Mouse (Mus musculus): ENCODE results near the gene Tenm4. TPM values are rescaled to one million over a fixed set of nuclear protein-coding genes. Genes with fewer than 3 reads are reported as not detected.

Tenm4 gene
- polyA plus RNA-seq, 1 experiment from 2014 or later = 4.6 TPM

GRCm38 (mm10) chr7:96480351-96480983 is 309.4 kb downstream of the Tenm4 start:
- no peak overlapping the region for H3K27ac ChIP-seq (ENCODE audit: low read depth, low read length)
- no peak overlapping the region for H3K9ac ChIP-seq (ENCODE audit: low read depth, low read length)
- WGBS = 84% methylated on average over 9 of the region's 9 CpGs
- H3K9me3 ChIP-seq (ENCODE audit: control insufficient read depth) = no peaks in the 10 kb centered on the region
- H3K4me1 ChIP-seq (replicated peaks; ENCODE audit: control insufficient read depth, insufficient read depth, low read length) = no peaks in the 10 kb centered on the region
- H3K27me3 ChIP-seq (replicated peaks; ENCODE audit: control insufficient read depth, insufficient read depth, low read length) = no peaks in the 10 kb centered on the region
- no peak overlapping the region for H3K4me3 ChIP-seq (ENCODE audit: low read depth, low read length)
- TF ChIP-seq CTCF (IDR thresholded peaks at IDR 0.05; ENCODE audit: low read depth) = no peak
- no peak overlapping the region for H3K4me2 ChIP-seq (replicated peaks; ENCODE audit: low read depth)
- no peak for ATAC-seq
- no peaks in the 10 kb centered on the region for H3K36me3 ChIP-seq (ENCODE audit: control insufficient read depth, insufficient read depth)

- no peak for ATAC-seq
- no peak overlapping the region for H3K27ac ChIP-seq (ENCODE audit: low read depth, low read length)
Observed at GRCm38 (mm10) chr7:96482953-96483352, 311.9 kb downstream of the Tenm4 start.

GRCm38 (mm10) chr7:96484006-96484581 is 313.0 kb downstream of the Tenm4 start:
- no peaks in the 10 kb centered on the region for H3K27me3 ChIP-seq (replicated peaks; ENCODE audit: control insufficient read depth, insufficient read depth, low read length)
- no peaks in the 10 kb centered on the region for H3K36me3 ChIP-seq (ENCODE audit: control insufficient read depth, insufficient read depth)
- H3K9me3 ChIP-seq (ENCODE audit: control insufficient read depth) = no peaks in the 10 kb centered on the region
- no peak overlapping the region for H3K4me2 ChIP-seq (replicated peaks; ENCODE audit: low read depth)
- H3K27ac ChIP-seq (ENCODE audit: low read depth, low read length) = no peak overlapping the region
- no peak overlapping the region for H3K4me3 ChIP-seq (ENCODE audit: low read depth, low read length)
- TF ChIP-seq CTCF (IDR thresholded peaks at IDR 0.05; ENCODE audit: low read depth) = no peak
- no peaks in the 10 kb centered on the region for H3K4me1 ChIP-seq (replicated peaks; ENCODE audit: control insufficient read depth, insufficient read depth, low read length)
- 79% methylated on average over 1 of the region's 1 CpGs for WGBS
- no peak for ATAC-seq
- no peak overlapping the region for H3K9ac ChIP-seq (ENCODE audit: low read depth, low read length)

More at GRCm38 (mm10) chr7:96482953-96483352, 311.9 kb downstream of the Tenm4 start:
- TF ChIP-seq CTCF (IDR thresholded peaks at IDR 0.05; ENCODE audit: low read depth) = no peak
- WGBS = 61% methylated on average over 8 of the region's 8 CpGs
- Histone ChIP-seq H3K4me2 (replicated peaks; ENCODE audit: low read depth) (no peak overlapping the region), H3K9me3 (ENCODE audit: control insufficient read depth) (no peaks in the 10 kb centered on the region), H3K4me1 (replicated peaks; ENCODE audit: control insufficient read depth, insufficient read depth, low read length) (no peaks in the 10 kb centered on the region), H3K27me3 (replicated peaks; ENCODE audit: control insufficient read depth, insufficient read depth, low read length) (no peaks in the 10 kb centered on the region), H3K9ac (ENCODE audit: low read depth, low read length) (no peak overlapping the region), H3K36me3 (ENCODE audit: control insufficient read depth, insufficient read depth) (no peaks in the 10 kb centered on the region), H3K4me3 (ENCODE audit: low read depth, low read length) (no peak overlapping the region)

- Histone ChIP-seq H3K9me3 (ENCODE audit: control insufficient read depth) (no peaks in the 10 kb centered on the region), H3K9ac (ENCODE audit: low read depth, low read length) (no peak overlapping the region), H3K4me1 (replicated peaks; ENCODE audit: control insufficient read depth, insufficient read depth, low read length) (no peaks in the 10 kb centered on the region), H3K27me3 (replicated peaks; ENCODE audit: control insufficient read depth, insufficient read depth, low read length) (no peaks in the 10 kb centered on the region), H3K4me3 (ENCODE audit: low read depth, low read length) (no peak overlapping the region), H3K27ac (ENCODE audit: low read depth, low read length) (no peak overlapping the region), H3K36me3 (ENCODE audit: control insufficient read depth, insufficient read depth) (no peaks in the 10 kb centered on the region), H3K4me2 (replicated peaks; ENCODE audit: low read depth) (no peak overlapping the region)
- no peak for TF ChIP-seq CTCF (IDR thresholded peaks at IDR 0.05; ENCODE audit: low read depth)
- 82% methylated on average over 6 of the region's 6 CpGs for WGBS
- ATAC-seq = no peak
Observed at GRCm38 (mm10) chr7:96489348-96490076, 318.5 kb downstream of the Tenm4 start.

GRCm38 (mm10) chr7:96491896-96492295 is 320.9 kb downstream of the Tenm4 start:
- 45% methylated on average over 2 of the region's 2 CpGs for WGBS
- no peaks in the 10 kb centered on the region for H3K9me3 ChIP-seq (ENCODE audit: control insufficient read depth)
- H3K4me3 ChIP-seq (ENCODE audit: low read depth, low read length) = no peak overlapping the region
- H3K9ac ChIP-seq (ENCODE audit: low read depth, low read length) = no peak overlapping the region
- no peaks in the 10 kb centered on the region for H3K36me3 ChIP-seq (ENCODE audit: control insufficient read depth, insufficient read depth)
- H3K27ac ChIP-seq (ENCODE audit: low read depth, low read length) = no peak overlapping the region
- TF ChIP-seq CTCF (IDR thresholded peaks at IDR 0.05; ENCODE audit: low read depth) = no peak
- no peak overlapping the region for H3K4me2 ChIP-seq (replicated peaks; ENCODE audit: low read depth)
- H3K27me3 ChIP-seq (replicated peaks; ENCODE audit: control insufficient read depth, insufficient read depth, low read length) = no peaks in the 10 kb centered on the region
- no peaks in the 10 kb centered on the region for H3K4me1 ChIP-seq (replicated peaks; ENCODE audit: control insufficient read depth, insufficient read depth, low read length)
- ATAC-seq = no peak

GRCm38 (mm10) chr7:96492696-96493095 is 321.6 kb downstream of the Tenm4 start:
- Histone ChIP-seq H3K27ac (ENCODE audit: low read depth, low read length) (no peak overlapping the region), H3K4me1 (replicated peaks; ENCODE audit: control insufficient read depth, insufficient read depth, low read length) (no peaks in the 10 kb centered on the region), H3K4me2 (replicated peaks; ENCODE audit: low read depth) (no peak overlapping the region), H3K27me3 (replicated peaks; ENCODE audit: control insufficient read depth, insufficient read depth, low read length) (no peaks in the 10 kb centered on the region), H3K9me3 (ENCODE audit: control insufficient read depth) (no peaks in the 10 kb centered on the region), H3K4me3 (ENCODE audit: low read depth, low read length) (no peak overlapping the region), H3K36me3 (ENCODE audit: control insufficient read depth, insufficient read depth) (no peaks in the 10 kb centered on the region), H3K9ac (ENCODE audit: low read depth, low read length) (no peak overlapping the region)
- 82% methylated on average over 7 of the region's 7 CpGs for WGBS
- no peak for ATAC-seq
- TF ChIP-seq CTCF (IDR thresholded peaks at IDR 0.05; ENCODE audit: low read depth) = no peak
